Mouse (Mus musculus) urinary bladder, postnatal 36 days (tissue): ENCODE data around the gene Ugt1a7c.

ENCODE experiments used
- DNase-seq, 2 experiments: peaks; one replicate each; pipeline ENCODE4 v3.0.0; 2022; ENCODE audit warnings: low spot score in 2 of 2, mixed read lengths in 1 of 2

The Ugt1a7c gene

DNA sequence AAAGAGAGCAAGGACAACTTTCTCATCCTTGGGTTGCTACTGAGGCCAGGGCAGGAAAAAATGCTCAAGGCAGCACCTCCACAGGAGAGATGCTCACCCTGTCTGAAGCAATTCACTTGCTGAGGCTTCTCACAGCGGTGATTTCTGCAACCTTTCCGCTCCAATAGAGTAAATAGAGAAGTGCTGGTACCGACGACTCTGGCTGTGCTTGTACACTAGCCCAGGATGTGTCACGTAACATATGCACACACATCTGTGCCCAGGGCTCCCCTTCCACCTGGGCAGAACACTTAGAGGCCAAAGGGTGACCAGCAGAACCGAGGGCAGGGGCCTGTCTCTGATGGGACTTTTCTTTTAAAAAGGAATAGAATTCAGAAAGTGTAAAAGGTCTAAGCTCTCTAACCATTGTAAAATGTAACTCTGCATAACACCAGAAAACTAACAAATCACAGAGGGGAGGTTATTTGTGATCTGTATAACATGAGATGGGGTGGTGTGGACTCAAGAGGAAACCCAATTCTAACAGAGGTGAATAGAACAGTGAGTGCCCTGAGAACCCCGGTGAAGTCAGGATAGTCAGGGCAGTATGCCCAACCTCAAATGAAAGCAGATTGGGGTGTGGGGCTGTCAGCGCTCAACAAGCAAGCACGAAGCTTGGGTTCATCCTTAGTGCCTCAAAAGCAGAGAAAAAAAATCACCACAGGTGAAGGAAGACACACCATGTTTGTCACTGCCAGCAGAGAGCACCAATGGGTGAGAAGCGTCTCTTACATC is 165.9 kb downstream of the Ugt1a7c start:
- no peak for DNase-seq

DNA sequence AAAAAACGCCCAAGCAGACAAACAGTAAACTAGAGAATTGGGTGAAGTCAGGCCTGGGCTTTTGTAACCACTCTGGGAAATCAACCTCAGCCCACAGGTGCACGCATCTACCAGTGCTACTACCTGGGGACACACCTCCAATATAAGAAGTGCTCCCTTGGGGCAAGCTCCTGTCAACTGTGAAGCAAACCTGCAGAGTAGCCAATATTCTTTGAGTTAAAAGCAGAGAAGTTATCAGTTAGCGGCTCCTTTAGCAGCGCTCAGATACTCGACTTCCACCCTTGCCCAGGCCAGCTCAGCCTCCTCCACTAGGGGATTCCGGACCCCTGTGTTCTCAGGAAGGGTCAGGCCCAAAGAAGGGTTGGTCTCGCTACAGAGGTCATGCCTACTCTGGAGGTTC is 166.8 kb downstream of the Ugt1a7c start:
- DNase-seq, result no peak

- peak; percentile 98 to 99 for DNase-seq
Measured at GRCm38 (mm10) chr1:88262255-88262654, 167.4 kb downstream of the Ugt1a7c start.

DNA sequence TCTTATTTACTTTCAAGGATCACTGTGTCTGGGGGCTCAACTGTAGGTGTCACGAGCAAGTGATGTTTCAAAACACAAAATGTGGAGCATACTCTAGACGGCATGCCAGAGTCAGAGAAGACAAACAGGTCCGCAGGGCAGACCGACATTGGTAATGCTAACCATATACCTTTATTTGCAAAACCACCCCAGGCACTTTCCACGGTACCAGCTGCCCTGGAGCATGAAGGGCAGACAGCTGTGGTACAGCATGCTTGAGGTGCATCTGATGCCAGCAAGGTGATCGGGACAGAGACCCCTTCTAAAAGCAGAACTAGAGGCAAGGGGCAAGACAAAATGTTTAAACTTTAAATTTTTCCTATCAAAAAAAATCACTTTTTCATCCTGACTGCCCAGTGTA is 168.1 kb downstream of the Ugt1a7c start:
- no peak for DNase-seq

DNA sequence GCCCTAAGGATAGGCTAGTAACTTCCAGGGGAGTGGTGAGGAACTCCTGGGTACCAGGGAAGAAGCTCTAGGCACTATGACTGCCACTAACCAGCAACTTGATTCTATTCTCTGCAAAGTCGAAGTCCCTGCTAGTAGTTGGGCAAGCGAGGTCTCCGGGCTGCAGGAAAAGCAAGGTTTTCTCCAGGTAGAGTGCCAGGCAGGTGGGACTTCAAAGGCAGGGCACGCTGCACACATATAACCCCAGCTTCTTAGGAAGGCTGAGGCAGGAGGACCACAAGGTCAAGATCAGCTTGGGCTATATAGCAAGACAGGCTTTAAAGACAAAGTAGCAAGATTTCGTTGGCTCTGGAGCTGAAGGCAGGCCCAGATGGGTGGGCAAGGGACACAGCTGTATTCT is 168.9 kb downstream of the Ugt1a7c start:
- DNase-seq, result no peak

DNA sequence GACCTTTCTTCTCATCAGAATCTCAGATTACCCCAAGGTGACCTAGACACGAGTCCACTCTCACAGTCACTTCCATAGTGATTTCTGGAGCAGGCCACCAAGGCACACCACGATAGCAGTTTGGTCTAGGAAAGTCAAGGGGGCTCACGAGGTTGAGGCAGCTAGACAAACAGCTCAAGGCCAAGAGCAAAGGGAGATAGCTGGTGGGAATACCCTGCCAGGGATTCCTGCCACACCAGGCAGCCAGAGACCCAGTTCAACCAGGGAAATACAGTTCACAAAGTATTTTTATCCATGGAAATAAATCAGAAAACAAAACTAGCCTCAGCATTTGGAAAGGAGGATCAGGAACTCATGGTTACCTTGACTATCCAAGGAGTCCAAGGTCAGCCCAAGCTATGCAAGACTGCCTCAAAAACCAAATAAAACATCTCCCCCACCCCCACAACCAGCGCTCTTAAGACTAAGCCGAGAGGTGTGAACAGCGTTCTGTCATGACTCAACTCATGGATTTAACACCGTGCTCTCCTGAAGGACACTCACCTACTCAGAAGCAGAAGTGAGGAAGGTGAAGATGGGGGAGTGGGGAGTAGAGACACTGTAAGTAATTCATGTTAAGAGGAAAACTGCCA is 169.5 kb downstream of the Ugt1a7c start:
- no peak for DNase-seq

DNA sequence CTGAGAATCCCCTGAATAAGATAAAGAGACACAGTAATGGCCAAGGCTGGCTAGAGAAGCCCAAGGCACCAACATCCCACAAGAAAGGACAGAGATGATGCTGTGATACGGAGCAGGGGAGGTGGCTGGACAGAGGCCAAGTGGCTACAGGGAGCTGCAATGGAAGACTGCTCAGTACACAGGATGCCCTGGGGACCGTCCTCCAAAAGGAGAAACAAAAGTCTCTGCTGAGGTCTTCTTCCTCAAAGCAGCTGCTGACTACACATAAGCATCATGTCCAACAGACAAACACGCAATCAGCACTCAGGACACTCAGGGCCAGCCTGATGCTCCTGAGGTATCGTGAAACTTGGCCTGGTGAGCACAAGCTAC is 170.0 kb downstream of the Ugt1a7c start:
- no peak for DNase-seq

GRCm38 (mm10) chr1:88266123-88266522 is 171.3 kb downstream of the Ugt1a7c start:
- no peak for DNase-seq

- DNase-seq, result no peak
Measured at GRCm38 (mm10) chr1:88267489-88267888, 172.6 kb downstream of the Ugt1a7c start.

- no peak for DNase-seq
Measured at GRCm38 (mm10) chr1:88268070-88268469, 173.2 kb downstream of the Ugt1a7c start.
